Mouse (Mus musculus): Measurements from ENCODE around the gene Cad. TPM values are rescaled to one million over a fixed set of nuclear protein-coding genes. Genes with fewer than 3 reads are reported as not detected.

The Cad gene
- total RNA-seq, 4 experiments from 2014 or later = 13.0 to 17.3 (median 16.3) TPM

DNA sequence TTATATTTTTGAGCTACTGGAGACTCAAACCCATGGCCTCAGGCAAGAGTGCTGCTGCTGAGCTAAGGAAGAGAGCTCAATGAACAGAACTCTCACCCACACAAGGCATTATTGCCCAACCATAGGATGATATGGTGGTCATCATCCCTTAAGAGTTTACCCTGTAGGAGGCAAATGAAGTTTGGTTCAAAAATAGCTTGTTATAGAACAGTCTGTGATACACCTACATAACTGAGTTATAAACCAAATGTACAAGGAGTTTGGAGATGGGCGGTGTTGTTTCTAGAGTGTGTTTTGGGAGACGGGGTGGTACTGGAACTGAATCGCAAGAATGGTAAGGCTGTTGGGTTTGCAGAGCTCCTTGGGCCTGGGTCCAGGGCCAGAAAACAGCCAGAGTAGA, 15.2 kb downstream of the Cad start:
- DNase-seq (ENCODE audit: low spot score) = no peak

DNA sequence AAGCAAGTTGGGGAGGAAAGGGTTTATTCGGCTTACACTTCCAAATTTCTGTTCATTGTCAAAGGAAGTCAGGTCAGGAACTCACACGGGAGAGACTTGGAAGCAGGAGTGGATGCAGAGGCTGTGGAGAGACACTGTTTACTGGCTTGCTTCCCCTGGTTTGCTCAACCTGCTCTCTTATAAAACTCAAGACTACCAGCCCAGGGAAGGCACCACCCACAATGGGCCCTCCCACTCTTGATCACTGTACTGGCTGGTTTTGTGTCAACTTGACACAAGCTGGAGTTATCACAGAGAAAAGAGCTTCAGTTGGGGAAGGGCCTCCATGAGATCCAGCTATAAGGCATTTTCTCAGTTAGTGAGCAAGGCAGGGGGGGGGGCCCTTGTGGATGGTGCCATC, 16.5 kb downstream of the Cad start:
- DNase-seq (ENCODE audit: low spot score) = no peak

DNA sequence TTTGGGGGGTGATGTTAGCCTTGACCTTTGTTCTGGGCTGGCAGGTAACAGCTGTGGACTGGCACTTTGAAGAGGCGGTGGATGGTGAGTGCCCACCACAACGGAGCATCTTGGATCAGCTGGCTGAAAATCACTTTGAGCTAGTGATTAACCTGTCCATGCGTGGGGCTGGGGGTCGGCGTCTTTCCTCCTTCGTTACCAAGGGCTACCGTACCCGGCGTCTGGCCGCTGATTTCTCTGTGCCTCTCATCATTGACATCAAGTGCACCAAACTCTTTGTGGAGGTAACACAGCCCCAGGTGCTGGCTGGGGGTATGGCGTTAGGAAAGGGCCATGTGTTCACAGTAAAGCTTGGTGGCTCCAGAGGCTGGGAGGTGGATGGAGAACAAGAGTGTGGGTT, 17.2 kb downstream of the Cad start:
- no peak for DNase-seq (ENCODE audit: low spot score)

DNA sequence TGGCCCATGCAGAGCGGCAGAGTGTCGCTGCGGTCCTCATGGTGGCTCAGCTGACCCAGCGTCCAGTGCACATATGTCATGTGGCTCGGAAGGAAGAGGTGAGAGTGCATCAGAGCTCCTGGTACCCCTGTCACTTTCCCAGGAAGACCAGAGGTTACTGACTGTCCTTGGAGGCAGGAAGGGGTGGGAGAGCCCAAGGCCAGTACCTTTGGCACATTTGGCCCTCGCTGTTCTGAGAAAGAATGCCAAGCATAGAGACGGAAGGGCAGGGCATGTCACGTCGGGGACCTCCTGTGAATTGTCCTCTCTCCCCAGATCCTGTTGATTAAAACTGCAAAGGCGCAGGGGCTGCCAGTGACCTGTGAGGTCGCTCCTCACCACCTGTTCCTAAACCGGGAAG, 18.6 kb downstream of the Cad start:
- DNase-seq (ENCODE audit: low spot score) = no peak

DNA sequence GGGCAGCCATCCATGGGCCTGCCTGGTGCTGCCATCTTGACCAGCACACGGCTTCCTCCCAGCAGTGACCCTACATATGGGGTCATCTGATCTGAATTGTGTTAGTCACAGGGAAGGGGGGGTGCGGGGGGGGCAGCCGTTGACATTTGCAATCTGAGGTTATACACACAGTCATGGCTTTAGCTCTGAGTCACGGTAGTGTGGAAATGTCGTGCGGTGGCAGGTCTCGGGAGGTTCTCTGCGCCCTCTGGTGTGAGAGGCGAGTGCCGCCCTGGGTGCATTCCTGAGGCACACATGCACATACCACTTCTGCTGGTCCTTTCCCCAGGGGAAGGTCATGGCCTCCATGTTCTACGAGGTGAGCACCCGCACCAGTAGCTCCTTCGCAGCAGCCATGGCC, 21.8 kb downstream of the Cad start:
- DNase-seq (ENCODE audit: low spot score) = no peak

DNA sequence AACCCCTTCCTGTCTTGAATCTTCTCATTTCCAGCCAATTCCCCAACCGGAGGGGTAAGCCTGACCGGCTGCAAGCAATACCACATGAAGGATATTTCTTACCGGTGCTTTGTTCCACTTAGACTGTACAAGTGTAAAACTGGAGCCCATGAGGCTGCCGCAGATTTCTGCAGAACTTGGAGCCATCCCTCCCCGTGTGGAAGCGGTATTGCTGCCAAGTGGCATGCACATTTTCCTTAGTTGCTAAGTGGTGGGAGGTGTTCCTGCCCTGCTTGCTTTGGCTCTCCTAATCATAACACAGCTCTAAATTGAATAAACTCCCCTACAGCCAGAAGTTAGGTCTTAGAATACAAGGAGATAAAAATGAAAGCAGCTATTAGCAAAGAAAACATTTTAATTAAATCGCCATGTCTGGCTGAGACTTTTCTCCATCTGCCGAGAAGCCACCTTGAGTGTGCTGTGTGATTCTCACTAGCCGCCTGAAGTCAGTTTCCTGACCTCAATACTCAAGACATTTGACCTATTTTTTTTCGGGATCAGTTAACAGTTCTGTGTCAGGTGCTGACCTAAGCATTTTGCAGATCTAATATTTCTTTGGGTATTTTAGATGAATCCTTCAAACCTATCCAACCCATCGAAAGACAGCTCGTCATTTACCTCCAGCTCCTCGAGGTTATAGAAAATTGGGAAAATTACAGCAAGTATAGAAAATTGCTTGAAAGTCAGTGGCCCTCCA, 25.6 kb downstream of the Cad start:
- no peak for DNase-seq (ENCODE audit: low spot score)

DNA sequence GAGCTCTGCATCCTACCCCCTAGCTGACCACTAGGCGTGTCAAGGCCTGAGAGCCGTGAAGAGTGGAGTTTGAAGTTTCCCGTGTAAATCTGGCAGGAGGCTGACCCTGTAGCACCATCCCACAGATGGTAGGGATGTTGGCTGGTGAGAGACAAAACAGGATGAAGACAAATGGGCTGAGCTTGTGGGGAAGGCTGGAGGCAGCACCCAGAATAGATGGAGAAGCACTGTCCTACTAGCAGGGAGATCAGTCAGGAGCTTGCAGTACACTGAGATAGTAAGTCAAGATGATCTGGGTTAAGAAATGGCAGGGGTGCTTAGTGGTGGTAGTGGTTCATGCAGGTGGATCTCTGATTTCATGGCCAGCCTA, 26.2 kb downstream of the Cad start:
- no peak for DNase-seq (ENCODE audit: low spot score)

DNA sequence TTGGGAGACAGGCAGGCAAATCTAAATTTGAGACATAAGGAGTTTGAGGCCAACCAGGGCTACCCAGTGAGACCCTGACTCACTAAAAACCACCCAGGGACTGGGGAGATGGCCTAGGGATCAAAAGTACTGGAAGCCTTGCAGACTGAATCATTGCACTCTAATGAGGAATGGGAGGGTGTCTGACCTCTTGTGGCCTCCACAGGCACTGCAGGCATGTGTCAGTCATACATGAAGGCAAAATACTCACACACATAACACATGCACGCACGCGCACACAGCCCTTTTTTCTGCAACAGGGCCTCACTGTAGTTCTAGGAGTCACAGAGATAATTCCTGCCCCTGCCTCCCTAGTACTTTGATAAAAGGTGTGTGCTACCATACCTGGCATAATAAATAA, 26.8 kb downstream of the Cad start:
- peak; percentile 19 for DNase-seq (ENCODE audit: low spot score)

DNA sequence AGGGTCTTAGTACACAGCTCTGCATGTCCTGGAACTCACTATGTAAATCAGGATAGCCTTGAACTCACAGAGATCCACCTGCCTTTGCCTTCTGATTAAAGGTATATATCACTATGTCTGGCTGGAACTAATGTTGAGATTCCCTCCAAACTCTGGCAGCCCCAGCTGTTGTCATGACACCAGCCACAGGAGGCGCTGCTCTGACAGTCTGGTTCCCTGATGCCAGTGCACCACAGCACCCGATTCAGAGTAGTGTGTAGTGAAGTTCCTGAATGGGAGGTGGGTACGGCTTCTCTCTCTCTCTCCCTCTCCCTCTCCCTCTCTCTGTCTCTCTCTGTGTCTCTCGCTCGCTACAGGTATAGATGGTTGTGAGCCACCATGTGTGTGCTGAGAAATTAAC, 27.8 kb downstream of the Cad start:
- DNase-seq (ENCODE audit: low spot score) = peak; percentile 49

DNA sequence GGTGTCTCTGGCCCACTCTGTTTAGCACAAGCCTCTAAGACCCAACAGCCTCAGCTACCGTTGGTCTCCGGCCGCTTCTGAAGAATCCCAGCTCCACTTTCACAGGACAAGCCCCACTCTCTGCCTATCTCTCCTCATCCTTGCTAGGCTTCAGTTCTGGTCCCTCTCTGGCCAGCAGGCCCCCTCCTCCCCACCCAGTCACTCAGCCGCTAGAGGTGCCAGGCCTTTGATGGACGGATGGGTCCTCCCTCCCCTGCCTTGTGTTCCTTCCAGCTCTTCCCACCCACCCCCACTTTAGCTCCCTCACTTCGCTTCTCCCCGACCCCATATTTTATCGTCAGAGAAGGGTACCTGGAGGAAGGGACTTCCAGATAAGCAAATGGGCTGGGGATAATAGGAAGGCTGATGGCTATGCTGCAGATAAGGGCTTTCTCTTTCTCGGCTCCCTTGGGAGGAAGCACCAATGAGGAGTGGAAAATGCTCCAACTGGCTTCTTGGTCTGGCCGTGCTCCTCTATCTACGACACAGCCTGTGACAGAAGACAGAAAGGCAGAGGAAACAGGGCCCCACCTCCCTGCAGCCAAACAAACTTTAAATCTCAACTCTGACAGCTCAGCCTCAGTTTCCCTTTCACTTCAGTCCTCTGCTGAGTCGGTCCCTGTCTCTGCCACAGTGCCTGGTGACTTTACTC, 28.5 kb downstream of the Cad start:
- DNase-seq (ENCODE audit: low spot score) = peak; percentile 26

DNA sequence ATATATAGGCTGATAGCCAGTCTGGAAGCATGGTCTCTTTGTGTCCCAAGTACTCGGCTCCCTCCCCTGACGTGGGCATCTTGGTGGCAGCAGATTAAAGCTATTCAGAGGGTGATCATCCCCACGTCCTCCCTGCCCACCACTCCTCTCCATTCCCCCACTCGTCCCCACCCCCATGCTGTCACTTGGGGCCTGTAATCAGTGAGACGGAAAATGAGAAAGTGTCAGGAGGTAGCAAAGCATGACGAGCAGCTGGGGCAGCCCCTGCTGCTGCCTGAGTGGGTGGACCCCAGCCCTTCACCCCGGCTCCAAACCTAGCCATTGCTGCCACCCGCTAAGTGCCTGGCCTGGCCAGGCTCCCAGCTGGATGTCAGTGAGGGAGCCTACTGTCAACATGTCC, 29.4 kb downstream of the Cad start:
- DNase-seq (ENCODE audit: low spot score) = no peak

DNA sequence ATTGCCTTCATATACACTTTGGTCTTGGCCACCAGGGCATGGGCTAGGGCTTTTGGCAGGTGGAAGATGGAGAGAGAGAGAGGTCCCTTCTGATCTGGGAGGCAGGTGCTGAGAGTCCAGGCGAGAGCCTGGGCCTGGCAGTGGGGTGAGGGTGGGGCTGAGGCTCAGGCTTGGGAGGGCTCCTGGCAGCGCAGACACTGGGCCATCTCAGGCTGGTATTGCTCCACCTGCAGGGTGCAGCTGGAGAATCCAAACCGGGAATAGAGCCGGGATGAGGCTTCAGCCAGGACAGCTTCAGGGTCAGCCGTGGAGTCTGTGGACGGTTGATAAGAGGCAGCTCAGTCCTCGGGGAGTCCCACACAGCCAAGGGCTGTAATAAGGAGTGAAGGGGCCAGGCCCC, 32.0 kb downstream of the Cad start:
- DNase-seq (ENCODE audit: low spot score) = no peak

DNA sequence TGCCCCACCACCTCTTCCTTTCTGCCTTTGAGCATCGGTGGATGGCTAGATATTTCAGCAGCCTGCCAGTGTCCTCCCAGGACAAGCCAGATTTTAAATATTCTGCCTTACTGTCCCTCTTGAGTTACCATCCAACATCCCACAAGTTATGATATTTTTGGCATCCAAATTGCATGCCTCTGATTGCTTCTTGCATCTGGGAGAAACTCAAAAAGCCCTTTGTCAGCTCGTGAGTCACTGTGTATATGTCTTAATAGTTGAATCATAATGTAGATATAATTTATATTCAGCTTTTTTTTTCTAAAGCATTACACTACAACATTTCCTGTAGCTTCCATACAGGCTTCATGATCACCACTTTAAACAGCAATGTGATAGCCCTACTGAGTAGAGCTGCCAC, 32.6 kb downstream of the Cad start:
- no peak for DNase-seq (ENCODE audit: low spot score)

DNA sequence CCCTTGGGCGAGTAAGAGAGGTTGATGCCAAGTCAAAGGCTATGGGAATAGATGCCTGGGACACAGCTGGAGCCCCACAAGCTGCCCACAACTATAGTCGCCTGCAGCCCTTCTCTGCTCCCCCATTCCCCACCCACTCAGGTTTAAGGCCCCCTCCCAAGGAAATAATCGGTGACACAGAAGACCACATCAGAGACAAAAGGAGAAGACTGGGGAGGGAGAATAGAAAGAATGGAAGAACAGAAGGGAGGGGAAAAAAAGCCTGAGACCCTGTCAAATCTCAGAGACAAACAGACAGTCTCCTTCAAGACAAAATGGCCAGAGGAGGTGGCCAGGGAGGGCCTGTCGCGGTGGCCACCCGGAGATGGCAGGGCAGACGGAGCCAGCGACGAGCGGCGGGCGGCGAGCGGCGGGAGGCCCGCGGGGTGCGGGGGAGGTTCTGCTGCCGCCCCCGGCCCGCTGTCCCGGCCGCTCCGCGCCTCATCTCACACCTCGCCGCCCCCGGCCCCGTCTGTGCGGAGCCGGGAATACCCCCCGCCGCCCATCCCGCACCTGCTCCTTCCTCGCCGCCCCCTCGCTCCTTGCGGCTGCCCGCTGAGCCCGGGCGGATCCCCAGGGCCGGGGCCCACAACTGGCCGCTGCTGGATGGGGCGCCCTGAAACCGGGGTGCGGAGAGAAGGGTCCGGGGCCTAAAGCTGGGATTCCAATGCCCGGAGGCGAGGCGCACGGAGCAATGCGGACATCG, 37.8 kb downstream of the Cad start:
- no peak for DNase-seq (ENCODE audit: low spot score)

DNA sequence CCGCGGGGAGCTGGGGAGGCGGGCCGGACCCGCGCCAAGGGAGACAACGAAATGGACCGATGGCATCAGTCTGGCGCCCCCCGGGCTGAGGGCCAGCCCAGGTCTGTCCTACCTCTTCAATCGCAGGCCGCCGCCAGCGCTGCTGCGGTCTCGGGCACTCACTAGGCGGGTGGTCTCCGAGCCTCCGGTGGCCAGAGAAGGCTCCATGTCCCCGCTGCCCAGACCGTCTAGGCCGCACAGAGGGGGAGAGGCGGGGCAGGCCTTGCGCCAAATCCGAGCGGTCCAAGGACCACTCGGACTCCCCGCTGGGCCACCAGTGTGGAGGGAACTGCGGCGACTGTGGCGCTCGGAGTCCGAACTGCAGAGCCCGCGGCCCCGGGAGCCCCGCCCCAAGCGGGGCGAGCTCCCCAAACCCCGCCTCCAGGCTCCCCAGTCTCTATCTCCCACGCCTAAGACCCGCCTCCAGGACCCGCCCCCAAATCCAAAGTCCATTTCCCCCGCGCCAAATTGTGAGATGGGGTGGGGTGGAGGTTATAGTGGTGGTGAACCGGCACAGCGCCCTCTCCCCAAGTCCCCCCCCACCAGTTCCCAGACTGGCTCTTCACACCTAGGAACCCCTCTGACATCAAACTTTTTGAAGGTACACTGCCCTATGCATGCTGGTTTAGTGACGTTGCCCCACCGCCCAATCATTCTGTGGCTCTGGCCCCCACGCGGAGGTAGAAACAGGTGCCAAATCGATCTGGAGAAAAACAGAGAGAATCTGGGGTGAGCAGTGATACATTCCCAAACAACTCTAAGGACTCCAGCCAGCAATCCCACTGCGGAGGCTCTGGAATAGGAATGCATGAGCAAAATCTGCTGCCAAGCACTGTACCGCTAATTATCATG, 38.8 kb downstream of the Cad start:
- DNase-seq (ENCODE audit: low spot score) = no peak

DNA sequence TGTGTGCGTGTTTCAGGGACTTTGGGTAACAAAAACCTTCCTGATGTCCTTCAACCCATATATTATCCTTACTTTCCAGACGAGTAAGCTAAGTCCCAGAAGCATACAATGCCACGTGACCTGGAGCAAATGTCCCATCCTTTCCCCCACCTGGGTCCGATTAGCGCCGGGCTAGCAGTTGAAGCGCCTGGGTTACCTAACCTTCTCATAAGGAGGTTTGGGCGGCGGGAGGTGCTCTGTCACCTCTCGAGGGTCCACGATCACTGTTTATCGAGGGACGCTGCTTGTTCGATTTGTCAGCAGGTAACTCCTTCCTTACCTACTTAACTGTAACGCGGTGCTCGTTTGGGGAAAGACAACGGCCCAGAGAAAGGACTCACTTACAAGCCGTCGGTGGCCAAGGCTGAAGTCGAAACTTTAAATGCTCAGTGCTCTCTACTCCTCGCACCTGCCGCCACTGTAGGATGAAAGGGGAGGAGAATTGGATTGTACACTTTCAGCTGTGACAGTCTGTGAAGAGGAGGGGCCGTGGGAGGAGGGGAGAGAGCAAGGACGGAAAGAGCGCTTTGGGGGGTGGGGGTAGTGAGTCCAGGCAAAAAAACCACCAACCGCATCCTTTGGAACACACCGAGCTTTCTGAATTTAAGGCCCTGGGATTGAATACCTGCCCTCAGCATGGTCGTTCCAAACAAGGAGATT, 39.7 kb downstream of the Cad start:
- DNase-seq (ENCODE audit: low spot score) = no peak

DNA sequence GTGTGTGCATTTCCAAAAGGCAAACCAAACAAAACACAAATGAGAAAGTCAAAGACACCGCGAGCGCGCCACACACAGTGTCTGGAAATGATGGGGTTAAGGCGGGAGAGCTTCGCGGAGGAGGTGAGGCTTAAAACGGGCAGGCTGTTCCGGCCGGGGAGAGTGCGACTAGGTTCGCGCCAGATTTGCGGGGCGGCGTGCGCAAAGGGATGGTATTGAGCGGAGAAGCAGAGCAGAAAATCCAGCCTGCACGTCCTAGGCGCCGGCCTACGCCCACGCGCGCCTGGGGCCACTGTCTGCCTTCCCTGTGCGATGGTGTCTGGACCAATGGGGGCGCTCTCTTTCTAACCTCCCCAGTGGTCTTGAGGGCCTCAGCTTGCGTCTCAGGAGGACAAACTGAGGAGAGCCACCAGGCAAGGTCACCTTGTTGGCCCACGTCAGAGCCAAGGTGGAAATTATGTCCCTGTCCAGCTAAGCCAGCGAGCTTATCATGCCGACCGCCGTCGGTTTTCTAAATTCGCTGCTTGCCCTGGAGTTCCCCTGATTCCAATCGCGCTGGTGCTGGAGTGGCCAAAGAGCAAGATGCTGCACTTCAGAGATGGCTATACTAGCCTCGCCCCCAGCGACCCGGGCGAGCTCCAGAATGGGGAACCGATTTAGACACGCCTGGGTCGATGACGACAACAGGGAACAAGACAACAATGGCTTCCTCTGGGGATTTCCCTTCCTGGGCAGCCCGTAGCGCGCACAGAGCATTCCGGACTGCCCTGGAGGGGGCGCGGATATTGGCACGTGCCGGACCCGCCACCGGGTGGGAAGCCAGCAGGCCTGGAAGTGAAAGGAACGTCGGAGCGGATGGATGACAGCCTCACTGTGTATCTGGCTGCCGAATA, 40.5 kb downstream of the Cad start:
- peak; percentile 67 for DNase-seq (ENCODE audit: low spot score)

DNA sequence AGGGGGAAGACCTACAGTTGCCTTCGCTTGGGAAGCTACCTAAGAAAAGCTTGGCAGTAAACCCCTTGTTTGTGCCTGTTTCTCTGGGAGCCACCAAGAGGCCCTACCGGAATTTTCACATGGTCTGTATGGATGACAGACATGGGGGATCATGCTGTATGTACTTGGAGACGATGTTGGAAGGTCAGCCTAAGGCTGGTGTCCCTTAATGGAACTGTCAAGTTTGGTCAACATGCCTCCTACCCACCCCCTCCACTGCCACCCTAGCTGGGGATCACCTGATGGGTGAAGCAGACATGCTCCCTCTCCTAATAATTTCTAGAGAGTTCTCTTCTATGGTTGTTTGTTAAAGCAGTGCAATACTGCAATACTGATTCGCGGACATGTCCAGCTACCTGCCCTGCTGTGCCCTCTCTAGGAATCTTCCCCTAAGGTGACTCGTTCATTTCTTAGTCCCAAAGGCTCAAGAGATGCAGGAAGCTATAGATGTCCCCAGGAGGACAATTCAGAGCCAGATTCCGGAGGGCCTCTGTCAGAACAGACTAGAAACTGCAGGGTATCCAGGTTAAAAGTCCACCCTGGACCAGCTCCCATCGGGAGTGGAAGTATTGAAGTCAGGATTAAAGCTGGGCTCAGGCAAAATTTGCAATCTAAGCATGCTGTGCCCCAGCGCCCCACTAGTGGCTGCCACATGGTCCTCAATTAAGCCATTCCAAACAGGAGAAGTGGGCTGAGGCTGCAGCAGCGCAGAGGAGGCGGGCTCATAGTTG, 41.3 kb downstream of the Cad start:
- no peak for DNase-seq (ENCODE audit: low spot score)

DNA sequence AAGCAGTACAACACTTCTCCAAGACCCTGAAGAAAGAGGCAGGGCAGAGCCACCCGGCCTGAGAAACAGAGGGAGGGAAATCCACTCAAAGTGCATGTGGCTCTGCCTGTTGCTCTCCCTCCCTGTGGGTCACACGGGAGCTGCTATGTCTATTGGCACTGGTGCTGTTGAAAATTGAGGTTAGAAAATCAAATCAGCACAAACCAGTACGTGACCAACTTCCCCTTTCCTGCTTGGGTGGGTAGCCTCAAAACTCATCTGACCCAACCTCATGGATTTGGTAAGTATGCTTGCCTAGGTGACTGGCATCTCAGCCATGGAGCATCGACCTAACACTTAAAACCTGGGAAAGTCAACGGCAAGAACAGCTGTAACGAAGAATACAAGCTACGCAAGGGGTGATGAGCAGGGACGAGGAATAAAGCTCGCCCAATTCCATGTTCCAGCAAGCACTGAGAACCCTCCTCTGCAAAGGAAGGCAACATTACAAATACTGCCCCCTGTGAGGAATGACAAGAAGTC, 51.3 kb downstream of the Cad start, which contains the start of gene Dnajc5g:
Gene Dnajc5g, plus strand, starts transcription at position 472 of the 522 bp plus-strand sequence.
- no peak for DNase-seq (ENCODE audit: low spot score)
